Mouse (Mus musculus) testis, adult 2 months (tissue): ENCODE results near the gene Cmtm8. TPM values are rescaled to one million over a fixed set of nuclear protein-coding genes. Genes with fewer than 3 reads are reported as not detected.

Source experiments
- H3K27ac ChIP-seq: fragments of 200-500 bp; 2 replicates; pipeline ENCODE4 v1.5.1; 2012; ENCODE audit warnings: low read depth, low read length; ENCODE audit not compliant: control insufficient read depth, insufficient read depth
- H3K27me3 ChIP-seq: fragments of 200-500 bp; 2 replicates; pipeline ENCODE4 v1.6.1; 2012; ENCODE audit warnings: mild to moderate bottlenecking, low read length, moderate library complexity; ENCODE audit not compliant: control insufficient read depth, insufficient read depth
- H3K36me3 ChIP-seq: fragments of 200-500 bp; 2 replicates; pipeline ENCODE4 v1.6.1; 2012; ENCODE audit warnings: mild to moderate bottlenecking, low read length; ENCODE audit not compliant: control insufficient read depth, insufficient read depth
- H3K4me1 ChIP-seq: fragments of 200-500 bp; 2 replicates; pipeline ENCODE4 v1.6.1; 2012; ENCODE audit warnings: low read length; ENCODE audit not compliant: control insufficient read depth, insufficient read depth
- H3K4me3 ChIP-seq: fragments of 200-500 bp; 2 replicates; pipeline ENCODE4 v1.5.1; 2012; ENCODE audit warnings: low read depth, mild to moderate bottlenecking, low read length, moderate library complexity, mixed read lengths; ENCODE audit not compliant: control insufficient read depth
- CTCF ChIP-seq: fragments of 200-500 bp; IDR thresholded peaks from 2 replicates; pipeline ENCODE4 v1.5.1; 2012; ENCODE audit warnings: low read depth, mild to moderate bottlenecking, inconsistent platforms, low read length, moderate library complexity; ENCODE audit not compliant: control insufficient read depth, insufficient read depth, insufficient replicate concordance
- POLR2A ChIP-seq: fragments of 200-500 bp; IDR thresholded peaks from 2 replicates; pipeline ENCODE4 v1.6.1; 2012; ENCODE audit warnings: low read depth, mild to moderate bottlenecking, inconsistent platforms, low read length, moderate library complexity; ENCODE audit not compliant: control insufficient read depth
- polyA plus RNA-seq: library from polyadenylated mRNA; depleted of rRNA; stranded (reverse); fragments of >200 nt; gene quantifications from 2 replicates; pipeline ENCODE4 v1.2.3, GENCODE M21; 2012

Gene Cmtm8
- polyA plus RNA-seq, 1 experiment, result 1.7 TPM

DNA sequence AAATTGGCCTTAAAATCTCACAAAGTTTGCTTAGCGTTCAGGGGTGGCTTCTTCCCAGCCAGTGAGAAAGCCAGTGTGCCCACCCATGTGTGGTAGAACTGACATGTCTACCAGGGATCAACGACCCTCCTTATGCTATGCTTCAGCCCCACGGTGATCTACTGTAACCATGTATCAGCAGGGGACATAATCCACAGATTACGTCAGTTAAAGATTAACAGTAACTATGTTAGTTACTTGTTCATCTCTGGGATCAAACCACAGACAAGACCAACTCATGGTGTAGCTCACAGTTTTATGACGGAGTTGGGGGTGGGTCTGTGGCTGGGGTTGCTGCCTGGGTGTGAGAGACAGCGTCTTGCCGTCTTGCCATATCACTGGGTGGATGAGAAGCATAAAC is 19.8 kb downstream of the Cmtm8 start:
- no peaks in the 10 kb centered on the region for H3K27me3 ChIP-seq
- TF ChIP-seq POLR2A (no peak), CTCF (no peak)
- no peak overlapping the region for H3K27ac ChIP-seq
- H3K36me3 ChIP-seq, result no peaks in the 10 kb centered on the region
- no peaks in the 10 kb centered on the region for H3K4me1 ChIP-seq
- H3K4me3 ChIP-seq, result no peak overlapping the region

DNA sequence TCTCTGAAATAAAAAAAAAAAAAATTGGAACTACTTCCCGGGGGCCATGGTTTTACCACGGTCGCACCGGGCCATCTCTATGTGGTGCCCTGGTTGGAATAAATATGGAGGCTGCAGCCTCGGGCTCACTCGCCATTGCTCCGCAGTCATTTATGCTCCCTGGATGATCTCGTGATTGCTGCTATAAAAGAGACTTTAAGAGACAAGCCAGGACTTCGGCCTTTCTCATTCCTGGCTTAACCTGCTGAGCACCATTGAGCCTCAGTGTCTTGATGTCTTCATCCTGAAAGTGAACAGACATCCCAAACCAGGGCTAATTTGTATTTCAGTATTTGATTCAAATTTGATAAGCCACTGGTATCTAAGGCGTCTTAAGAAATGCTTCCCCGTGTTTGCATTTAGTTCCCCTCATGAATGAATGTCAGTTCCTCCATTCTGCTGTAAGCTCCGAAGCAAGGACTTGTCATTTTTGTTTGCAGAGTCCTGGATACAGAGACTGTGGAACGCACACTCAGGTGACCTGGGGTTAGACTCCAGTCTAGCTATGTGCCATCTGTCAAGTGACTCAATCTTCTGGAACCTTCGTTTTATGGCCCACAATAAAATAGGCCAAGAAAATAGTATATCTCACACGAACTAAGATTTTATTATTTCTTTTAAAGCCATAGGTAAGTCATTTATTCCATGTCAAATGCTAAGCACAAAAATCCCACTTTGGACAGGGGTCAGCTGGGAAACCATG is 22.2 kb downstream of the Cmtm8 start:
- Histone ChIP-seq H3K27ac (no peak overlapping the region), H3K27me3 (no peaks in the 10 kb centered on the region), H3K36me3 (no peaks in the 10 kb centered on the region), H3K4me3 (no peak overlapping the region), H3K4me1 (no peaks in the 10 kb centered on the region)
- no peak for TF ChIP-seq CTCF
- no peak for TF ChIP-seq POLR2A

DNA sequence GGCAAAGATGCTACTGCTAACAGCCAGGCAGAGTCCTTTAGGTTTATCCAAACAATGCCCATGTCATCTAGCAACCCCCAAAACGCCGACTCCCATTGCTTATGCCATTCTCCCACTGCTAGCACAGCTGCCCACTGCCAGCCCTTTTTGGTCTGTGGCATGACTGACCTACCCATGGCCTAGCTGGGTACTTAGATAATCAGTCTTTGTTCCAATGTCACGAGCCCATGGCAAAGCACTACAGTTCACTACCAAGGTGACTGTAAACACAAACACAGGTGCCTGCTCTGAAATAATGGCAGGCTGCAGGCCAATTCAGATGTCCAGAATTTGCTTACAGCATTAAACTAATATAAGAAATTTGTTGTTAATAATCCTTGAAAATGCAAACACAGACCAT is 25.0 kb downstream of the Cmtm8 start:
- TF ChIP-seq CTCF (no peak), POLR2A (no peak)
- Histone ChIP-seq H3K4me1 (no peaks in the 10 kb centered on the region), H3K27me3 (no peaks in the 10 kb centered on the region), H3K27ac (no peak overlapping the region), H3K4me3 (no peak overlapping the region), H3K36me3 (no peaks in the 10 kb centered on the region)

DNA sequence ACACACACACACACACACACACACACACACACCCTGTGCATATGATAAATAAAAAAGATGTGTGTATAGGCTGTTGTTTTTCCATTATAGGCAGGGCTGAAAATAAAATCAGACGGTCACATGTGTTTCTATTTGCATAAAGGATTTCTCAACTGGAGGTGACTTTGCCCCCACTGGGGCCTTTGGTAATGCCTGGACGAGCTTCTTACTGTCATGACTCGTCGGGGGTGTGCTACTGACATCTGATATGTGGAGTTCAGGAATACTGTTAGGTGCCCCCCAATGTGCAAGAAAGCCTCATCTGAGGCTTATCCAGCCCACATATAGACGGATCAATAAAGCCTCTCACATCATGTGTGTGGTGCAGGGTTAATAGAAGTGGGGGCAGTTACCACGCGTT is 26.9 kb downstream of the Cmtm8 start:
- H3K4me1 ChIP-seq, result no peaks in the 10 kb centered on the region
- H3K27me3 ChIP-seq, result no peaks in the 10 kb centered on the region
- H3K27ac ChIP-seq, result no peak overlapping the region
- no peak for TF ChIP-seq POLR2A
- TF ChIP-seq CTCF, result no peak
- H3K36me3 ChIP-seq, result no peaks in the 10 kb centered on the region
- no peak overlapping the region for H3K4me3 ChIP-seq

DNA sequence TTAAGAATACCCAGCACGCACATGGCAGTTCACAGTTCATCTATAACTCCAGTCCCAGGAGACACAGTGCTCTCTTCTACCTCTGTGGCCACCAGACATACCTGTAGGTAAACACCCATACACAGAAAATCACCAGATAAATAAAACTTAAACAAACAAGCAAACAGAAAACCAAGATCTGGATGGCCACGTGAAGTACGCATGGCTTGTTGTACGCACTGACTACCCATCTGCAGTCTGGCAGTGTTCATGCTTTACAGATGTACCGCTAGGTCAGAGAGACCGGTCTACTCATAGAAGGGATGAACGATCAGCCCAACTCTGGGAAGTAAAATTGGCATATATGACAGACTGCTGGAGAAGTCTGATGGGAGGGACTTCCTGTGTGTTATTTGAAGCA is 27.8 kb downstream of the Cmtm8 start:
- Histone ChIP-seq H3K4me1 (no peaks in the 10 kb centered on the region; the same call in 1 of the 2 replicates), H3K27ac (no peak overlapping the region), H3K4me3 (no peak overlapping the region), H3K27me3 (no peaks in the 10 kb centered on the region), H3K36me3 (no peaks in the 10 kb centered on the region)
- TF ChIP-seq POLR2A (no peak), CTCF (no peak)

DNA sequence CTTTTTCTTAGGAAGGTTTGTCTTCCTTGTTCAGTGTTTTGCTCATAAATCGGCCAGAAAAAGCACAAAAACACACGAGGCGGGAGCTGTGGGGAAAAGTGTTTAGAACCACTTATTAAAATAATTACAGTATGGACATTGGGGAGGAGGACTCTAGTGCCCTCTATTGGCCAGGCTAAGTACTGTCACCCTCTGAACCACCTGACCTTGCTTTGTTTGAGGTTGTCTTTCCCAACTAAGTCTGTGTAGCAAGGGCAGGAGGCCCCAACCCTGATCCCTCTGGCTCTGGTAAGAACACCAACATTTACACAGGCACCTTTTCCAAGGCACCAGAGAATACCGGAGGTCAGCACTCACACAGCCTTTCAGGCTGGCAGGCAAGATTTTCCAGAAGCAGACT is 28.6 kb downstream of the Cmtm8 start:
- TF ChIP-seq CTCF (peak; percentile 6; the same call in 1 of the 2 replicates), POLR2A (no peak)
- H3K27me3 ChIP-seq, result no peaks in the 10 kb centered on the region
- no peak overlapping the region for H3K27ac ChIP-seq
- no peaks in the 10 kb centered on the region; the same call in 1 of the 2 replicates for H3K4me1 ChIP-seq
- H3K36me3 ChIP-seq, result no peaks in the 10 kb centered on the region
- no peak overlapping the region for H3K4me3 ChIP-seq

DNA sequence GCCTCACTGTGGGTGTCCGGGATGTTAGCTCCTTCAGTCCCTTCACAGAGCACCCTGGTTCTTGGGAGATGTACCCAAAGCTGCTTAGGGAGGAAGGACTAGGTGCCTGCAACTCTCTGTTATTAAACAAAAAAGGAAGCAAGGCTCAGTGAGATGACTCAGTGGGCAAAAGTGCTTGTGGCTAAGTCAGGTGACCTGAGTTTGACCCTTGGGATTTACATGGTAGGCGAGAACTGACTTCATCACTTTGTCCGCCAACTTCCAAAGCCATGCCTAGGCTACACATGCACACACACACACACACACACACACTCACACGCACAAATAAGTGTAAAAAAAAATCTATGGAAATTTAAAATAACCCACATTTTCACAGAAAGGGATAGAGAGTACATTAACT is 32.0 kb downstream of the Cmtm8 start:
- no peaks in the 10 kb centered on the region for H3K36me3 ChIP-seq
- H3K27ac ChIP-seq, result no peak overlapping the region
- no peaks in the 10 kb centered on the region; the same call in 1 of the 2 replicates for H3K4me1 ChIP-seq
- H3K4me3 ChIP-seq, result no peak overlapping the region
- TF ChIP-seq CTCF, result no peak
- TF ChIP-seq POLR2A, result no peak
- H3K27me3 ChIP-seq, result no peaks in the 10 kb centered on the region
